Mouse (Mus musculus) ES-Bruce4 (cell line): ENCODE results near the gene Fbxo28. TPM values are rescaled to one million over a fixed set of nuclear protein-coding genes. Genes with fewer than 3 reads are reported as not detected.

ENCODE experiments used
- H3K27ac ChIP-seq: 2 replicates; pipeline ENCODE4 v1.5.1; 2012; ENCODE audit warnings: low read length, inconsistent platforms; ENCODE audit not compliant: insufficient read depth
- H3K27me3 ChIP-seq: 2 replicates; pipeline ENCODE4 v1.6.1; 2012; ENCODE audit warnings: mild to moderate bottlenecking, low read length, inconsistent platforms; ENCODE audit not compliant: control insufficient read depth, poor library complexity, insufficient read depth, severe bottlenecking
- H3K36me3 ChIP-seq: 2 replicates; pipeline ENCODE4 v1.6.1; 2012; ENCODE audit warnings: inconsistent platforms, mild to moderate bottlenecking, low read length, moderate library complexity; ENCODE audit not compliant: control insufficient read depth, poor library complexity, insufficient read depth, severe bottlenecking
- H3K4me1 ChIP-seq: one replicate; pipeline ENCODE4 v1.8.1; 2011; ENCODE audit warnings: low read length; ENCODE audit not compliant: control insufficient read depth, insufficient read depth
- H3K4me3 ChIP-seq: 2 replicates; pipeline ENCODE4 v1.5.1; 2011; ENCODE audit warnings: low read depth, mild to moderate bottlenecking, low read length
- H3K9ac ChIP-seq: 2 replicates; pipeline ENCODE4 v1.6.1; 2012; ENCODE audit warnings: low read depth, mild to moderate bottlenecking, inconsistent platforms; ENCODE audit not compliant: poor library complexity, severe bottlenecking
- H3K9me3 ChIP-seq: replicated peaks from 2 replicates; pipeline ENCODE4 v1.6.1; 2012; ENCODE audit warnings: mild to moderate bottlenecking, low read length, inconsistent platforms; ENCODE audit not compliant: control insufficient read depth, poor library complexity, insufficient read depth, severe bottlenecking
- CTCF ChIP-seq: IDR thresholded peaks from one replicate; pipeline ENCODE4 v1.8.1; 2011; ENCODE audit warnings: low read depth, low read length
- EP300 ChIP-seq: IDR thresholded peaks from 2 replicates; pipeline ENCODE4 v1.6.1; 2011; ENCODE audit warnings: low read depth, low read length; ENCODE audit not compliant: insufficient read depth
- POLR2A ChIP-seq: IDR thresholded peaks from one replicate; pipeline ENCODE4 v1.8.1; 2011; ENCODE audit warnings: low read length; ENCODE audit not compliant: insufficient read depth
- polyA plus RNA-seq: library from polyadenylated mRNA; stranded (reverse); fragments of >200 nt; gene quantifications from 2 replicates; pipeline ENCODE4 v1.2.4, GENCODE M21; 2011; ENCODE audit warnings: low read depth; ENCODE audit not compliant: missing spikeins, insufficient read depth, insufficient read length

The Fbxo28 gene
- polyA plus RNA-seq, 1 experiment, result 32.9 TPM

DNA sequence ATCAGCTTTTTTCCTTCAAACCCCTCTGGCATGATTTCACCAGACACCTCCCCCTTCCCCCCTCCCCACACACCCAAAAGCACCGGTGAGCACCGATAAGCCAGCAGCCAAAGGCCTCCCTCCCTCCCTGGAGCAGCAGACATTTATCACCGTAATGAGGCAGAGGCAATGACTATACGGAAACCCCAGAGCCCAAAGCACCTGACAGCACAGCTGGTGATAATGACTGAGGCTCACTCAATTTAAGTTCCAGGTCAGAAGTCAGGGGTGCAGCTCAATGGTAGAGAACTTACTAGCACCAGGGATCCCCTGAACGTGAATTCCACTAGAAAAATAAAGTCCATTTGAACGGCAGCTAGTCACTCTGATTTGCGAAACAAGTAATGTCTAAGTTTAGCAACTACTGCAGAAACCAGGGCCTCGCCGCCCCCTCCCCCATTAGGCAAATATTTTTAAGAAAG is 60.1 kb downstream of the Fbxo28 start:
- Histone ChIP-seq H3K27me3 (no peaks in the 10 kb centered on the region), H3K4me1 (peaks cover 2% of the 10 kb centered on the region), H3K36me3 (peaks cover 31% of the 10 kb centered on the region), H3K27ac (no peak overlapping the region), H3K4me3 (peak overlapping the region; percentile 51), H3K9me3 (no peaks in the 10 kb centered on the region), H3K9ac (peak overlapping the region; percentile 90)
- TF ChIP-seq POLR2A (no peak), EP300 (no peak), CTCF (no peak)

DNA sequence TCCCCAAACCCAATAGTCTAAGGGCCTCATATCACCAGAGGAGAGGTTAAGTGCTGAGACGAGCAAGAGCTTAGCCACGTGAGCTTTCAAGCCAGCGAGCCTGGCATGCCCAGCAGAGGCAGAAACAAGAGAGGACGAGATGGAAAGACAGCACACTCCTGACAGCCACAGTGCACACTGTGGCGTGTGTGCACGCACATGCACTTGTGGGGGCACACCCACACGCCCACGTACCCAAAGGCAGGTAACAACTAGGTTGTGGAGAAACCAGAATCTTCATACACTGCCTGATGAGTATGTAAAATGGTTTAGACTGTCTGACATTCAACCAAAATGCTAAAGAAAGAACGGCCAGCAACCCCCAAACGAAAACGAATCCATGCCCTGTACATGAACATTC is 60.9 kb downstream of the Fbxo28 start:
- Histone ChIP-seq H3K27ac (no peak overlapping the region), H3K9ac (no peak overlapping the region), H3K36me3 (peaks cover 33% of the 10 kb centered on the region), H3K9me3 (no peaks in the 10 kb centered on the region), H3K4me3 (no peak overlapping the region), H3K4me1 (peaks cover 2% of the 10 kb centered on the region), H3K27me3 (no peaks in the 10 kb centered on the region)
- no peak for TF ChIP-seq EP300
- TF ChIP-seq CTCF, result no peak

DNA sequence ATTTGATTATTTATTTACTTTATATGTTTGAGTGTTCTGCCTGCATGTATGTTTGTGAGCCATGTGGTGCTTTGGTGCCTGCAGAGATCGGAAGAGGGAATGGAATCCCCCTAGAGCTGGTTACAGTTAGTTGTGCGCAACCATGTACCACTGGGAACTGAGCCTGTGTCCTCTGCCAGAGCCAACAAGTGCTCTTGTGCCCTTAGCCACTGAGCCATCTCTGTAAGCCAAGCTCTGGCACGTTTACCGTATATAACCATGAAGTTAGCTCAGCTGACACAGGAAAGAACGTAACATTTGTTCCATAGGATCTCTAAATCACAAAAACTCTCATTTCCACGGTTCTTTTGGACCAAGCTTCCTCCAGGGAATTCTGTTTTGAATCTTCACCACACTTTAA is 61.4 kb downstream of the Fbxo28 start:
- no peaks in the 10 kb centered on the region for H3K27me3 ChIP-seq
- no peak overlapping the region for H3K4me3 ChIP-seq
- H3K36me3 ChIP-seq, result peaks cover 36% of the 10 kb centered on the region
- no peak overlapping the region for H3K27ac ChIP-seq
- no peak overlapping the region for H3K9ac ChIP-seq
- no peak for TF ChIP-seq POLR2A
- no peak for TF ChIP-seq EP300
- TF ChIP-seq CTCF, result no peak
- H3K9me3 ChIP-seq, result no peaks in the 10 kb centered on the region
- H3K4me1 ChIP-seq, result peaks cover 2% of the 10 kb centered on the region

DNA sequence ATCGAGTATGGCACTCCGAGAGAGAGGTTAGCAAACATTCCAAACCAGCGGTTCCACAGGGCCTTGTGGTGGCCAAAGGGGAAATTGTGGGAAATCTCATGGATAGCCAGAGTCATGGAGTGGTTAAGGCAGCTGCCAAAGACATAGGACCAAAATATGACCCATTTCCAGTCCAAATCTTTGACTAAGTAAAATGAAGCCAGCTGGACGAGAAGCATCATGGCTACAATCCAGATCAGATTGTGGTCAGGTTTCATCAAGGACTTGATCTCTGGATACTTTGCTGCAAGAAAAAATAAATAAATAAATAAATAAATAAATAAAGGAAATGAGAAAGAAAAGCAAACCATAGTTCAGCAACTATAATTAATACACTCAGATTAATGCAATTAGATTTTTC is 62.0 kb downstream of the Fbxo28 start:
- H3K27ac ChIP-seq, result no peak overlapping the region
- no peak overlapping the region for H3K4me3 ChIP-seq
- TF ChIP-seq POLR2A, result no peak
- no peak for TF ChIP-seq EP300
- no peak for TF ChIP-seq CTCF
- H3K9me3 ChIP-seq, result no peaks in the 10 kb centered on the region
- no peak overlapping the region for H3K9ac ChIP-seq
- peaks cover 36% of the 10 kb centered on the region for H3K36me3 ChIP-seq
- no peaks in the 10 kb centered on the region for H3K4me1 ChIP-seq
- no peaks in the 10 kb centered on the region for H3K27me3 ChIP-seq

DNA sequence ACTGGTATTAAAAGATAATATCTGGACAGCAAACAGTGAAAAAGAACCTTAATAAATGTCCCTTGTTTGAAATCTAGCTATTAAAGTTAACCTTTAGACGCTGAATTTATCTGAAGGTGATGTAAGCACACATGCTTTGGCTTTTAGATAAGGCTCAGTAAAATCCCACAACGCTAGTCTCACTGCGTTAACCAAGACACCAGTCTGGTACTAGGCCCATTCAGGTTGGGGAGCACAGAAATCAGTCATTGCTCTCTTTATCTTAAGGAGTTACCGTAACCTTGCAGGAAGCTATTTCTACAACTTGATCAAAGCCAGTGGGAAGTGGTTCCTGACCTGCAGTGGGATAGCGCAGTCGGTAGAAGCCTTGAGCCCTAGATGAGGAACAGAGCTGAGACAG is 66.3 kb downstream of the Fbxo28 start:
- TF ChIP-seq CTCF (no peak), POLR2A (no peak), EP300 (no peak)
- H3K4me1 ChIP-seq, result peaks cover 1% of the 10 kb centered on the region
- no peak overlapping the region for H3K27ac ChIP-seq
- no peak overlapping the region for H3K4me3 ChIP-seq
- H3K36me3 ChIP-seq, result peaks cover 36% of the 10 kb centered on the region
- H3K27me3 ChIP-seq, result no peaks in the 10 kb centered on the region
- H3K9me3 ChIP-seq, result no peaks in the 10 kb centered on the region
- H3K9ac ChIP-seq, result no peak overlapping the region

DNA sequence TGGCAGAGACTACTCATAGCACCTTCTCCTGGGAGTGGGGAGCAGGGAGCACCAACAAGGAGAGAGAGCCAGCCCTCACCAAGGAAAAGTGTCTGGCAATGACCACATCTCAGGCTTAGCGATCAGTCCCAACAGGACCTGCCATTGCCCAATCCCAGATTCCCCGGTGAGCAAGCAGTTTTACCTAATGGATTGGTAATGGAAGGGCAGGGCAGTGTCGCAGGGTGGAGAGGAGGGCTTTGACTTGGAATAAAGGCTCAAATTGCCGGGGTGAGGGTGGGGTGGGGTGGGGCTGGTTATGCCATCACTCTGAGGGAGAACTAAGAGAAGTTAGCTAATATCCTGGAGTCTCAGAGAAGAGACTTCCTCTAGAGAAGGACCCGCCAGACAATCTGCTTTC is 69.8 kb downstream of the Fbxo28 start:
- TF ChIP-seq POLR2A, result no peak
- no peak for TF ChIP-seq CTCF
- TF ChIP-seq EP300, result no peak
- peak overlapping the region; percentile 24 for H3K4me3 ChIP-seq
- H3K4me1 ChIP-seq, result peaks cover 1% of the 10 kb centered on the region
- no peaks in the 10 kb centered on the region for H3K27me3 ChIP-seq
- no peaks in the 10 kb centered on the region for H3K9me3 ChIP-seq
- peaks cover 8% of the 10 kb centered on the region for H3K36me3 ChIP-seq
- peak overlapping the region; percentile 20; the same call in 1 of the 2 replicates for H3K9ac ChIP-seq
- peak overlapping the region; percentile 51 for H3K27ac ChIP-seq
